Mouse (Mus musculus): ENCODE results near the gene Adamtsl1.

Gene Adamtsl1

DNA sequence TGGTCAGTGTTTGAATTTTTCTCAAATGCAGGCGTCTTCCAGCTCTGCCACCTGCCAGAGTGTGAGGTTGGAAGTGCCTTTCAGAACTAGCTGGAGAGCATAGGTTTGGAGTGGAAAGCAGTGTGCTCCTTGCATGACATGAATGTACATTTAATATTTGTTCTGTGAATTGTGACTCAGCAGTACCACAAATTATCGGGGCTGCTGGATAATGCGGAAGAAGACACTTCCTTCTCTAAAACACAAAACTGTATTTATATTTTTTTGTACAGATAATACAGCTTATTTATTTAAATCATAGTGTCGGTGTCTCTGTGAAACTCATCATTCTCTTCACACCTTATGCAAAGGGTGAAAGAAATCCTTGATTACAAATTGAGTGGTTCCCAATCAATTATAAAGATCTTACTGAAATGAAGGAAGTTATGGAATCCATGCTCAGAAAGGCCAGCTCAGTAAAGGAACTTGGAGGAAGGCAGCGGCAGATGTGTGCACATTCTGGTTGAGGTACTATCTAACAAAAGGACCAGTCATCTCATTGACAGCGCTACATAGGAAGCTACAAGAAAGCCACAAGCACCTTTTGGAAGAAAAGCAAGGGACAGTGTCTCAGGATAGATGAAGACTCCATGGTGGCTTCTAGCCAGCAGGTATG is 914.2 kb downstream of the Adamtsl1 start:
- ATAC-seq (ENCODE audit: insufficient number of reproducible peaks, low FRiP score, low TSS enrichment) = no peak

DNA sequence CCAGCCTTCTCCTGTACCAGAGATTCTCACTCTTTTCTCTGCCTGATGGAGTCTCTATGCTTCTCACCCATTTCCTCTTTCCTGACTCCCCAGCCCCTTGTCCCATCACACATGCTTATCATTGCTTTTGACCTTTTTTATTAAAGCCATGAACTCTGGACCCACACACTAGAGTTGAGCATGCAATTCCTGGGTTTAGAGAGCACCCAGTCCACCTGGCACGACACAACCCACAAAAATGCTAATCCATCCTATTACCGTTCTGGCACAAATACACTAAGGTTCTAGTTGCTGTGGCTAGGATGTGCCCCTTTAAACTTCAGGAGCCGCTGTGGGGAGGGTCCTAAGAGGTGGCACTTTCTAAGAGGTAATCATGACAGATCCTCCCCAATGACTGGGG is 921.7 kb downstream of the Adamtsl1 start:
- no peak for ATAC-seq (ENCODE audit: insufficient number of reproducible peaks, low FRiP score, low TSS enrichment)

DNA sequence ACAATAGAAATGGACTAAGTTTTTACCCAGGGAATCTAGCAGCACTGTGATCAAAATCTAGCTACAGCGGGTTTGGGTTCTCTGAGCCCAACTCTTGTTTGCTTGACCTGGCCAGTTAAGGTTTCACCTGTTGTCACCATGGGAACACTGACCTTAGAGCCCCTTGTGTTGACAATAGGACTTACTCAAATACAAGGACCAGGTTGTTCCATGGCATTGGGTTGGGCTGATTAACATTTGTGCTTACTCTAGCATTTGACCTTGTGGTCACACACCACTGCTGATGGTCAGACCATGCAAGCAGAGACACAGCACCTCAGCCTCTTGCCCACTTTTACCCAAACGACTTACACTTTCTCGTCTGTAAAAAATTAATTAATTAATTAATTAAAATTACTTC is 922.4 kb downstream of the Adamtsl1 start:
- no peak for ATAC-seq (ENCODE audit: insufficient number of reproducible peaks, low FRiP score, low TSS enrichment)

DNA sequence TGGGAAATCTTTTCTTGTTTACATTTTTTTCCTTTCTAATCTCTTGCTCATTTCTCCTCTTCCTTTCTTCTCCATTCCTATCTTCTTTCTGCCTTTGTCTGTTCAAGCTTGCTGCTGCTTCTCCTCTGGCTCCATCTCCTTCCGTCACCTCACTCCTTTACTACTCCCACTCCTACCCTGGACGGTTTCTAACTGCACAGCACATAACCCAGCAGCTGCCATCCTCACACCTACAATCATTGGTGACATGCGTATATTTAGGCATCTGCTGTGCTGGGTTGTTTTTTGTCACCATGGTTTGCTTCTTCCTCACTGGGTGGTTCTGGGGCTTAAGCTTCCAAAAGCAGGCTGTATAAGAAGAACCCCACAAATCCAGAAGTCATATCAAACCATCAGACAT is 936.5 kb downstream of the Adamtsl1 start:
- no peak for ATAC-seq (ENCODE audit: insufficient number of reproducible peaks, low FRiP score, low TSS enrichment)

DNA sequence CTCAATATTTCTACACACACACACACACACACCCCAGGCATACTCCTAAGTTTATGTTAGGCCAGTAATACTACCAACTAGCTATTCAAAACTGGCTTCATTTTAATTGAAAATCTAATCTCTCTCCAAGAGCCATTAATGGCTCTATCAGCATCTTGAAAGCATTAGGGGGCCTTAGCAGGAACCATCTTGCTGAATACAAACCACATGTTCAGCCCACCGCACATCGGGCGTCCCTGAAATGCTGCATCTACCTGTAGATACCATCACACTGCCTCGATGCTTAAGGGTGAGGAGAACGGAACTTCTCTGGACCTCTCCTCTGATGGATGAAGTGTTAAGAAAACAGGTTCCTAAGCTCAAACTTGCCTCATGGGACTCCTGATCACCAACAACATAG is 950.8 kb downstream of the Adamtsl1 start:
- no peak for ATAC-seq (ENCODE audit: insufficient number of reproducible peaks, low FRiP score, low TSS enrichment)

All from cerebellum, adult (tissue).